Mouse (Mus musculus): ENCODE data around the gene Mon1b. TPM values are rescaled to one million over a fixed set of nuclear protein-coding genes. Genes with fewer than 3 reads are reported as not detected.

The Mon1b gene
- polyA plus RNA-seq, 1 experiment from 2014 or later: 14.3 TPM

- H3K36me3 ChIP-seq (ENCODE audit: control insufficient read depth, insufficient read depth, low read length): no peaks in the 10 kb centered on the region
- ATAC-seq (replicated peaks; ENCODE audit: low FRiP score) (no peak), DNase-seq (ENCODE audit: low spot score) (no peak)
- 79% methylated on average over 17 of the region's 17 CpGs for WGBS
- no peak overlapping the region for H3K27ac ChIP-seq (ENCODE audit: low read depth, low read length)
- no peaks in the 10 kb centered on the region for H3K9me3 ChIP-seq (ENCODE audit: control insufficient read depth, low read length)
- no peak overlapping the region for H3K4me2 ChIP-seq (ENCODE audit: low read depth, low read length, severe bottlenecking)
- H3K4me1 ChIP-seq (replicated peaks; ENCODE audit: control insufficient read depth, insufficient read depth, low read length): no peaks in the 10 kb centered on the region
- no peak overlapping the region for H3K9ac ChIP-seq (ENCODE audit: low read length)
- H3K4me3 ChIP-seq (ENCODE audit: low read depth, low read length): no peak overlapping the region
- H3K27me3 ChIP-seq (ENCODE audit: control insufficient read depth, insufficient read depth, low read length): no peaks in the 10 kb centered on the region
These were observed 52.6 kb downstream of the Mon1b start for GRCm38 (mm10) chr8:113687889-113688542.

GRCm38 (mm10) chr8:113688543-113688915, 53.1 kb downstream of the Mon1b start:
- no peak for DNase-seq (ENCODE audit: low spot score)
- no peaks in the 10 kb centered on the region for H3K27me3 ChIP-seq (ENCODE audit: control insufficient read depth, insufficient read depth, low read length)
- H3K4me3 ChIP-seq (ENCODE audit: low read depth, low read length): no peak overlapping the region
- H3K9ac ChIP-seq (ENCODE audit: low read length): no peak overlapping the region
- 90% methylated on average over 8 of the region's 8 CpGs for WGBS
- H3K36me3 ChIP-seq (ENCODE audit: control insufficient read depth, insufficient read depth, low read length): no peaks in the 10 kb centered on the region
- no peaks in the 10 kb centered on the region for H3K4me1 ChIP-seq (replicated peaks; ENCODE audit: control insufficient read depth, insufficient read depth, low read length)
- no peak overlapping the region for H3K27ac ChIP-seq (ENCODE audit: low read depth, low read length)
- ATAC-seq (replicated peaks; ENCODE audit: low FRiP score): no peak
- no peak overlapping the region for H3K4me2 ChIP-seq (ENCODE audit: low read depth, low read length, severe bottlenecking)
- no peaks in the 10 kb centered on the region for H3K9me3 ChIP-seq (ENCODE audit: control insufficient read depth, low read length)

GRCm38 (mm10) chr8:113691622-113692343, 56.4 kb downstream of the Mon1b start:
- Histone ChIP-seq H3K36me3 (ENCODE audit: control insufficient read depth, insufficient read depth, low read length) (no peaks in the 10 kb centered on the region), H3K4me3 (ENCODE audit: low read depth, low read length) (no peak overlapping the region), H3K27me3 (ENCODE audit: control insufficient read depth, insufficient read depth, low read length) (no peaks in the 10 kb centered on the region), H3K9me3 (ENCODE audit: control insufficient read depth, low read length) (no peaks in the 10 kb centered on the region), H3K9ac (ENCODE audit: low read length) (no peak overlapping the region), H3K4me1 (replicated peaks; ENCODE audit: control insufficient read depth, insufficient read depth, low read length) (no peaks in the 10 kb centered on the region), H3K4me2 (ENCODE audit: low read depth, low read length, severe bottlenecking) (no peak overlapping the region), H3K27ac (ENCODE audit: low read depth, low read length) (no peak overlapping the region)
- 84% methylated on average over 14 of the region's 14 CpGs for WGBS
- no peak for ATAC-seq (replicated peaks; ENCODE audit: low FRiP score)
- no peak for DNase-seq (ENCODE audit: low spot score)

Other genes starting within 250 kb of the Mon1b start
- not detected in 2 replicates for gene Syce1l, start 7.6 kb downstream of the Mon1b start, polyA plus RNA-seq (2014; fragmentation: Nextera tagmentation; extraction: Ambion mirVana)
- 4.8 TPM in 2 replicates for gene Adamts18, start 213.2 kb downstream of the Mon1b start, polyA plus RNA-seq (2014; fragmentation: Nextera tagmentation; extraction: Ambion mirVana)